ENCODE assay signal across 29 mouse cellular contexts in genomic region chr9:120067609-120068008, GRCm38 (mm10). TPM values are rescaled to one million over a fixed set of nuclear protein-coding genes. Genes with fewer than 3 reads are reported as not detected.
DNase-seq lines count a peak whose midpoint lies in the region; ATAC-seq and TF ChIP-seq lines count a peak whose summit lies in the region.
"Had no signal": no experiment of that assay in that cellular context is flagged by ENCODE, and none has a peak within 500 bp of the region (broad histone marks: within the 10 kb centered on the region; RNA-seq: fewer than 3 reads in every experiment).

No protein-coding gene starts in this region.

- no peak for DNase-seq in layer of hippocampus, adult 2 months (ENCODE audit: low spot score in 2 of 2)
- DNase-seq in layer of hippocampus, adult 18-20 months (ENCODE audit: low spot score in 2 of 2): no peak
- peak; percentile 39 for DNase-seq in midbrain, embryonic 11.5 days (ENCODE audit: low spot score, missing footprints)
- DNase-seq in midbrain, embryonic 10.5 days (ENCODE audit: low spot score): no peak
- no peak for DNase-seq in gastrocnemius, postnatal 25 days
- DNase-seq: adrenal gland, adult 2 months; adrenal gland, postnatal 10 days; adrenal gland, postnatal 25 days; cerebellum, adult 11 months; cerebellum, adult 18-20 months; cerebellum, adult 8-10 months; cerebellum, adult 9-11 months; cerebellum, postnatal 14 days; cerebellum, postnatal 36 days; embryo, embryonic 11 days had no signal

- no peak for ATAC-seq in midbrain, embryonic 11.5 days (ENCODE audit: low FRiP score)
- ATAC-seq in intestine, embryonic 15.5 days: peak; percentile 71
- ATAC-seq in intestine, embryonic 16.5 days: peak; percentile 67; the same call in 1 of the 2 replicates
- ATAC-seq: forebrain, embryonic 13.5 days; forebrain, embryonic 15.5 days had no signal

- no peaks in the 10 kb centered on the region for H3K36me3 ChIP-seq in midbrain, embryonic 11.5 days (ENCODE audit: control insufficient read depth, insufficient read depth, low read length)
- H3K36me3 ChIP-seq in midbrain, embryonic 10.5 days: no peaks in the 10 kb centered on the region
- no peaks in the 10 kb centered on the region for H3K36me3 ChIP-seq in intestine, embryonic 15.5 days
- no peaks in the 10 kb centered on the region for H3K36me3 ChIP-seq in intestine, embryonic 16.5 days (ENCODE audit: control insufficient read depth, insufficient read depth, low read length)
- H3K36me3 ChIP-seq: embryonic facial prominence, embryonic 13.5 days; embryonic facial prominence, embryonic 15.5 days; forebrain, embryonic 10.5 days; forebrain, embryonic 15.5 days had no signal

- no peak overlapping the region for H3K4me2 ChIP-seq in midbrain, embryonic 11.5 days
- no peak overlapping the region for H3K4me2 ChIP-seq in intestine, embryonic 15.5 days (replicated peaks)
- H3K4me2 ChIP-seq in intestine, embryonic 16.5 days (ENCODE audit: low read depth, low read length): no peak overlapping the region
- H3K4me2 ChIP-seq: embryonic facial prominence, embryonic 13.5 days; embryonic facial prominence, embryonic 15.5 days; forebrain, embryonic 13.5 days; forebrain, embryonic 15.5 days had no signal

- no peak overlapping the region for H3K9ac ChIP-seq in midbrain, embryonic 11.5 days (ENCODE audit: low read length)
- H3K9ac ChIP-seq in intestine, embryonic 15.5 days: no peak overlapping the region
- H3K9ac ChIP-seq in intestine, embryonic 16.5 days (ENCODE audit: low read depth, low read length): no peak overlapping the region
- H3K9ac ChIP-seq: embryonic facial prominence, embryonic 13.5 days; embryonic facial prominence, embryonic 15.5 days; forebrain, embryonic 13.5 days; forebrain, embryonic 15.5 days had no signal

- peak overlapping the region; percentile 7; the same call in 1 of the 2 replicates for H3K4me3 ChIP-seq in layer of hippocampus, adult 2 months
- H3K4me3 ChIP-seq in midbrain, embryonic 11.5 days (ENCODE audit: low read depth, low read length): no peak overlapping the region
- H3K4me3 ChIP-seq in midbrain, embryonic 10.5 days: no peak overlapping the region
- H3K4me3 ChIP-seq in intestine, embryonic 15.5 days (replicated peaks): no peak overlapping the region
- no peak overlapping the region for H3K4me3 ChIP-seq in intestine, embryonic 16.5 days (ENCODE audit: low read length)
- H3K4me3 ChIP-seq: embryonic facial prominence, embryonic 13.5 days; embryonic facial prominence, embryonic 15.5 days; erythroblast, embryonic 14.5 days; forebrain, embryonic 10.5 days; forebrain, embryonic 13.5 days; forebrain, embryonic 15.5 days had no signal

- peak overlapping the region; percentile 51; the same call in 1 of the 2 replicates for H3K27ac ChIP-seq in layer of hippocampus, adult 2 months
- H3K27ac ChIP-seq in midbrain, embryonic 11.5 days (ENCODE audit: low read depth, low read length): no peak overlapping the region
- no peak overlapping the region for H3K27ac ChIP-seq in midbrain, embryonic 10.5 days (replicated peaks)
- no peak overlapping the region for H3K27ac ChIP-seq in intestine, embryonic 15.5 days
- no peak overlapping the region for H3K27ac ChIP-seq in intestine, embryonic 16.5 days (ENCODE audit: low read length)
- H3K27ac ChIP-seq: embryonic facial prominence, embryonic 13.5 days; embryonic facial prominence, embryonic 15.5 days; forebrain, embryonic 10.5 days; forebrain, embryonic 13.5 days; forebrain, embryonic 15.5 days had no signal

- no peaks in the 10 kb centered on the region for H3K4me1 ChIP-seq in midbrain, embryonic 11.5 days (ENCODE audit: control insufficient read depth, insufficient read depth, low read length)
- peaks cover 4% of the 10 kb centered on the region for H3K4me1 ChIP-seq in midbrain, embryonic 10.5 days
- H3K4me1 ChIP-seq in intestine, embryonic 15.5 days (replicated peaks): no peaks in the 10 kb centered on the region; the same call in 1 of the 2 replicates
- H3K4me1 ChIP-seq in intestine, embryonic 16.5 days (ENCODE audit: control insufficient read depth, insufficient read depth, low read length): no peaks in the 10 kb centered on the region
- H3K4me1 ChIP-seq: embryonic facial prominence, embryonic 13.5 days; embryonic facial prominence, embryonic 15.5 days; forebrain, embryonic 13.5 days; forebrain, embryonic 15.5 days had no signal

- H3K27me3 ChIP-seq in midbrain, embryonic 11.5 days (ENCODE audit: control insufficient read depth, insufficient read depth, low read length): no peaks in the 10 kb centered on the region
- H3K27me3 ChIP-seq in midbrain, embryonic 10.5 days (ENCODE audit: low read depth, poor library complexity, severe bottlenecking): no peaks in the 10 kb centered on the region
- no peaks in the 10 kb centered on the region for H3K27me3 ChIP-seq in intestine, embryonic 15.5 days (replicated peaks)
- no peaks in the 10 kb centered on the region for H3K27me3 ChIP-seq in intestine, embryonic 16.5 days (replicated peaks; ENCODE audit: control insufficient read depth, insufficient read depth, low read length)
- H3K27me3 ChIP-seq: embryonic facial prominence, embryonic 13.5 days; embryonic facial prominence, embryonic 15.5 days; forebrain, embryonic 13.5 days; forebrain, embryonic 15.5 days had no signal

- WGBS in midbrain, embryonic 11.5 days: 91% methylated on average over 2 of the region's 2 CpGs
- 87% methylated on average over 2 of the region's 2 CpGs for WGBS in midbrain, embryonic 10.5 days
- 57% methylated on average over 2 of the region's 2 CpGs for WGBS in intestine, embryonic 15.5 days
- 60% methylated on average over 2 of the region's 2 CpGs for WGBS in intestine, embryonic 16.5 days

- no peaks in the 10 kb centered on the region for H3K9me3 ChIP-seq in midbrain, embryonic 11.5 days (ENCODE audit: control insufficient read depth, low read length)
- H3K9me3 ChIP-seq in midbrain, embryonic 10.5 days (replicated peaks): no peaks in the 10 kb centered on the region
- no peaks in the 10 kb centered on the region for H3K9me3 ChIP-seq in intestine, embryonic 15.5 days
- H3K9me3 ChIP-seq in intestine, embryonic 16.5 days (ENCODE audit: control insufficient read depth, low read length): no peaks in the 10 kb centered on the region
- H3K9me3 ChIP-seq: embryonic facial prominence, embryonic 13.5 days; embryonic facial prominence, embryonic 15.5 days; forebrain, embryonic 10.5 days; forebrain, embryonic 13.5 days; forebrain, embryonic 15.5 days had no signal

- no peak for TF ChIP-seq CTCF in layer of hippocampus, adult 2 months (conservative IDR thresholded peaks at IDR 0.05)

RNA-seq across cellular contexts. Expression of gene Cx3cr1, which starts 2.1 kb away (rescaled TPM):
- 10 to 100 TPM; 30.8 to 31.7 TPM for total RNA-seq in layer of hippocampus, adult 2 months (2021)
- total RNA-seq in layer of hippocampus, adult 18-20 months (2021): 10 to 100 TPM; 26.5 to 31.6 TPM
- 2.9 and 4.3 TPM in 2 replicates for polyA plus RNA-seq in midbrain, embryonic 11.5 days (2014; fragmentation: Nextera tagmentation; extraction: Ambion mirVana)
- 5.9 and 6.7 TPM in 2 replicates for polyA plus RNA-seq in midbrain, embryonic 10.5 days (2016; fragmentation: Nextera tagmentation; extraction: Ambion mirVana)
- 9.6 and 10.9 TPM in 2 replicates for polyA plus RNA-seq in intestine, embryonic 15.5 days (2015; fragmentation: Nextera tagmentation; extraction: Ambion mirVana)
- polyA plus RNA-seq in intestine, embryonic 16.5 days (2015; fragmentation: Nextera tagmentation; extraction: Ambion mirVana): 8.3 and 9.2 TPM in 2 replicates
- total RNA-seq in gastrocnemius, postnatal 25 days (2021): under 1 TPM; 0.24 to 0.61 TPM
- total RNA-seq: MEL had no signal

RNA-seq across cellular contexts. Expression of gene Ccr8, which starts 24.3 kb away (rescaled TPM):
- total RNA-seq in layer of hippocampus, adult 2 months (2021): not detected
- not detected for total RNA-seq in layer of hippocampus, adult 18-20 months (2021)
- polyA plus RNA-seq in midbrain, embryonic 11.5 days (2014; fragmentation: Nextera tagmentation; extraction: Ambion mirVana): not detected in 2 replicates
- polyA plus RNA-seq in midbrain, embryonic 10.5 days (2016; fragmentation: Nextera tagmentation; extraction: Ambion mirVana): not detected in 2 replicates
- 0.14 and 0.40 TPM in 2 replicates for polyA plus RNA-seq in intestine, embryonic 15.5 days (2015; fragmentation: Nextera tagmentation; extraction: Ambion mirVana)
- 0.70 and 0.72 TPM in 2 replicates for polyA plus RNA-seq in intestine, embryonic 16.5 days (2015; fragmentation: Nextera tagmentation; extraction: Ambion mirVana)
- not detected for total RNA-seq in gastrocnemius, postnatal 25 days (2021)
- total RNA-seq: adrenal gland, adult 2 months; adrenal gland, postnatal 10 days; adrenal gland, postnatal 25 days; adrenal gland, postnatal 4 days; common myeloid progenitor, adult 5-6 weeks; MEL had no signal
- polyA plus RNA-seq: adrenal gland, adult 2 months; C2C12; embryonic facial prominence, embryonic 11.5 days; erythroblast, embryonic 14.5 days; forebrain, embryonic 10.5 days; forebrain, embryonic 13.5 days; forebrain, embryonic 15.5 days had no signal

RNA-seq across cellular contexts. Expression of gene Slc25a38, which starts 42.6 kb away (rescaled TPM):
- total RNA-seq in layer of hippocampus, adult 2 months (2021): 10 to 100 TPM; 26.1 to 26.4 TPM
- total RNA-seq in layer of hippocampus, adult 18-20 months (2021): 10 to 100 TPM; 28.1 to 29.0 TPM
- 33.9 and 36.7 TPM in 2 replicates for polyA plus RNA-seq in midbrain, embryonic 11.5 days (2014; fragmentation: Nextera tagmentation; extraction: Ambion mirVana)
- 40.4 and 42.1 TPM in 2 replicates for polyA plus RNA-seq in midbrain, embryonic 10.5 days (2016; fragmentation: Nextera tagmentation; extraction: Ambion mirVana)
- polyA plus RNA-seq in intestine, embryonic 15.5 days (2015; fragmentation: Nextera tagmentation; extraction: Ambion mirVana): 25.2 and 30.2 TPM in 2 replicates
- 24.3 and 28.9 TPM in 2 replicates for polyA plus RNA-seq in intestine, embryonic 16.5 days (2015; fragmentation: Nextera tagmentation; extraction: Ambion mirVana)
- 10 to 100 TPM; 10.1 to 10.4 TPM for total RNA-seq in gastrocnemius, postnatal 25 days (2021)

RNA-seq across cellular contexts. Expression of gene Xirp1, which starts 44.2 kb away (rescaled TPM):
- under 1 TPM; 0.10 to 0.23 TPM for total RNA-seq in layer of hippocampus, adult 2 months (2021)
- under 1 TPM; 0.07 to 0.08 TPM for total RNA-seq in layer of hippocampus, adult 18-20 months (2021)
- polyA plus RNA-seq in midbrain, embryonic 11.5 days (2014; fragmentation: Nextera tagmentation; extraction: Ambion mirVana): not detected in 2 replicates
- polyA plus RNA-seq in midbrain, embryonic 10.5 days (2016; fragmentation: Nextera tagmentation; extraction: Ambion mirVana): not detected in 2 replicates
- 0.06 TPM in 1 of 2 replicates, not detected in the other for polyA plus RNA-seq in intestine, embryonic 15.5 days (2015; fragmentation: Nextera tagmentation; extraction: Ambion mirVana)
- 0.06 and 0.07 TPM in 2 replicates for polyA plus RNA-seq in intestine, embryonic 16.5 days (2015; fragmentation: Nextera tagmentation; extraction: Ambion mirVana)
- 100 to 1,000 TPM; 105 to 112 TPM for total RNA-seq in gastrocnemius, postnatal 25 days (2021)
- total RNA-seq: common myeloid progenitor, adult 5-6 weeks; MEL had no signal
- polyA plus RNA-seq: brain, embryonic 14.5 days; erythroblast, embryonic 14.5 days; forebrain, embryonic 10.5 days; forebrain, embryonic 13.5 days; forebrain, embryonic 15.5 days had no signal

RNA-seq across cellular contexts. Expression of gene Rpsa, which starts 59.9 kb away (rescaled TPM):
- 100 to 1,000 TPM; 440 to 441 TPM for total RNA-seq in layer of hippocampus, adult 2 months (2021)
- total RNA-seq in layer of hippocampus, adult 18-20 months (2021): 100 to 1,000 TPM; 448 to 470 TPM
- polyA plus RNA-seq in midbrain, embryonic 11.5 days (2014; fragmentation: Nextera tagmentation; extraction: Ambion mirVana): 1,378 and 1,482 TPM in 2 replicates
- polyA plus RNA-seq in midbrain, embryonic 10.5 days (2016; fragmentation: Nextera tagmentation; extraction: Ambion mirVana): 1,349 and 1,575 TPM in 2 replicates
- 1,311 and 1,452 TPM in 2 replicates for polyA plus RNA-seq in intestine, embryonic 15.5 days (2015; fragmentation: Nextera tagmentation; extraction: Ambion mirVana)
- polyA plus RNA-seq in intestine, embryonic 16.5 days (2015; fragmentation: Nextera tagmentation; extraction: Ambion mirVana): 1,264 and 1,381 TPM in 2 replicates
- total RNA-seq in gastrocnemius, postnatal 25 days (2021): 100 to 1,000 TPM; 388 to 402 TPM
